Mouse (Mus musculus) lung, embryonic 16.5 days (tissue): Measurements from ENCODE around the gene Fam169b. TPM values are rescaled to one million over a fixed set of nuclear protein-coding genes. Genes with fewer than 3 reads are reported as not detected.
"Not testable (repeated sequence)": the region's sequence is repeated elsewhere in the genome, so short reads cannot be mapped to it uniquely, and the experiment has no call there.

ENCODE experiments used
- ATAC-seq: fragments of 200-750 bp; cut with Nextera tagmentation; 2 replicates; pipeline ENCODE4 v1.8.0; 2017; ENCODE audit warnings: low read depth, mild to moderate bottlenecking, moderate library complexity
- H3K27ac ChIP-seq: fragments of 300-500 bp; sonication (generic); 2 replicates; pipeline ENCODE4 v1.5.1; 2014; ENCODE audit warnings: mild to moderate bottlenecking, control low read depth, low read length
- H3K27me3 ChIP-seq: fragments of 300-500 bp; sonication (generic); 2 replicates; pipeline ENCODE4 v1.6.1; 2014; ENCODE audit warnings: low read depth, low read length, mixed read lengths; ENCODE audit not compliant: control insufficient read depth, insufficient read depth
- H3K36me3 ChIP-seq: fragments of 300-500 bp; sonication (generic); 2 replicates; pipeline ENCODE4 v1.6.1; 2014; ENCODE audit warnings: low read length; ENCODE audit not compliant: control insufficient read depth, insufficient read depth
- H3K4me1 ChIP-seq: fragments of 300-500 bp; sonication (generic); replicated peaks from 2 replicates; pipeline ENCODE4 v1.6.1; 2014; ENCODE audit warnings: low read length, mixed read lengths; ENCODE audit not compliant: control insufficient read depth, insufficient read depth
- H3K4me2 ChIP-seq: fragments of 300-500 bp; sonication (generic); 2 replicates; pipeline ENCODE4 v1.6.1; 2014; ENCODE audit warnings: low read depth, low read length, control low read depth
- H3K4me3 ChIP-seq: fragments of 300-500 bp; sonication (generic); 2 replicates; pipeline ENCODE4 v1.5.1; 2014; ENCODE audit warnings: mild to moderate bottlenecking, low read length, control low read depth
- H3K9ac ChIP-seq: fragments of 300-500 bp; sonication (generic); 2 replicates; pipeline ENCODE4 v1.6.1; 2014; ENCODE audit warnings: low read length, control low read depth
- H3K9me3 ChIP-seq: fragments of 300-500 bp; sonication (generic); 2 replicates; pipeline ENCODE4 v1.6.1; 2016; ENCODE audit warnings: low read length; ENCODE audit not compliant: control insufficient read depth
- WGBS: fragments of 180-500 bp; shearing (Covaris S2); extraction: QIAGEN DNeasy Blood & Tissue Kit; methylation state at CpG from one replicate; pipeline ENCODE4 v1.1.7; 2014; 5-methylcytosine and 5-hydroxymethylcytosine counted together
- polyA plus RNA-seq: library from polyadenylated mRNA; unstranded; fragments of >200 nt; fragmentation: Nextera tagmentation; extraction: Ambion mirVana; gene quantifications from 2 replicates; pipeline ENCODE4 v1.2.1, GENCODE M21; 2015

The Fam169b gene
- polyA plus RNA-seq, 1 experiment from 2014 or later: 1.8 TPM

- H3K4me1 ChIP-seq: peaks cover 9% of the 10 kb centered on the region; the same call in 1 of the 2 replicates
- H3K27me3 ChIP-seq: no peaks in the 10 kb centered on the region; the same call in 1 of the 2 replicates
- H3K9ac ChIP-seq: no peak overlapping the region
- H3K36me3 ChIP-seq: no peaks in the 10 kb centered on the region
- ATAC-seq: no peak
- H3K9me3 ChIP-seq: no peaks in the 10 kb centered on the region
- no peak overlapping the region for H3K27ac ChIP-seq
- no peak overlapping the region for H3K4me2 ChIP-seq
- WGBS: 85% methylated on average over 10 of the region's 10 CpGs
- no peak overlapping the region for H3K4me3 ChIP-seq
Observed at GRCm38 (mm10) chr7:68272607-68273006, 1.0 kb upstream of the Fam169b start.

- no peak overlapping the region for H3K4me3 ChIP-seq
- H3K36me3 ChIP-seq: no peaks in the 10 kb centered on the region
- H3K27me3 ChIP-seq: no peaks in the 10 kb centered on the region; the same call in 1 of the 2 replicates
- H3K9me3 ChIP-seq: no peaks in the 10 kb centered on the region
- no peak overlapping the region for H3K4me2 ChIP-seq
- no peak overlapping the region for H3K9ac ChIP-seq
- no peak overlapping the region for H3K27ac ChIP-seq
- 80% methylated on average over 2 of the region's 2 CpGs for WGBS
- ATAC-seq: no peak
- H3K4me1 ChIP-seq: peaks cover 9% of the 10 kb centered on the region; the same call in 1 of the 2 replicates
Observed at GRCm38 (mm10) chr7:68274218-68274617, 579 bp downstream of the Fam169b start.

GRCm38 (mm10) chr7:68274951-68275350, 1.3 kb downstream of the Fam169b start:
- Histone ChIP-seq H3K4me2 (no peak overlapping the region), H3K27me3 (no peaks in the 10 kb centered on the region; the same call in 1 of the 2 replicates), H3K27ac (no peak overlapping the region), H3K4me3 (no peak overlapping the region), H3K4me1 (peaks cover 9% of the 10 kb centered on the region; the same call in 1 of the 2 replicates), H3K9me3 (no peaks in the 10 kb centered on the region), H3K36me3 (no peaks in the 10 kb centered on the region), H3K9ac (no peak overlapping the region)
- ATAC-seq: no peak
- 53% methylated on average over 9 of the region's 9 CpGs for WGBS

DNA sequence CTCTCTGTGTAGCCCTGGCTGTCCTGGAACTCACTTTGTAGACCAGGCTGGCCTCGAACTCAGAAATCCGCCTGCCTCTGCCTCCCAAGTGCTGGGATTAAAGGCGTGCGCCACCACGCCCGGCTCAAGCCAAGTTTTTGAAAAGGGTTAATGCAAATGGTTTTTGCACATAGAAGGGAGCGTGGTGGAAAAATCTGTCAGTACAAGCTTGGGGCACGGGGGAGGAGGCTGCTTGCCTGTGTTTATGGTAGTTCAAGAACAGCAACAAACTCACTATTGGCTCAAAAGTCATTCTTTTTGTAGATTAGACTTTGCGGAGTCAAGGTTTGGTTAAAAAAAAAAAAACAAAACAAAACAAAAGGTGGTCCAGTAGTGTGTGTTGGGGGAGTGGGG, 1.8 kb downstream of the Fam169b start:
- H3K9ac ChIP-seq: peak overlapping the region; percentile 66
- peak overlapping the region; percentile 53 for H3K4me3 ChIP-seq
- not testable (repeated sequence) for H3K27ac ChIP-seq, H3K36me3 ChIP-seq, ATAC-seq, H3K4me1 ChIP-seq, H3K9me3 ChIP-seq, H3K27me3 ChIP-seq
- whole genome bisulfite sequencing: 50% methylated on average over 9 of the region's 9 CpGs
- peak overlapping the region; percentile 89 for H3K4me2 ChIP-seq

- peak overlapping the region; percentile 89 for H3K4me2 ChIP-seq
- H3K27me3 ChIP-seq: no peaks in the 10 kb centered on the region; the same call in 1 of the 2 replicates
- no peak overlapping the region for H3K27ac ChIP-seq
- 7% methylated on average over 35 of the region's 36 CpGs for WGBS
- no peaks in the 10 kb centered on the region for H3K36me3 ChIP-seq
- H3K4me1 ChIP-seq: peaks cover 9% of the 10 kb centered on the region; the same call in 1 of the 2 replicates
- H3K9me3 ChIP-seq: no peaks in the 10 kb centered on the region
- peak overlapping the region; percentile 53 for H3K4me3 ChIP-seq
- H3K9ac ChIP-seq: peak overlapping the region; percentile 66
- peak; percentile 48 for ATAC-seq
Observed at GRCm38 (mm10) chr7:68275838-68276731, 2.4 kb downstream of the Fam169b start.

DNA sequence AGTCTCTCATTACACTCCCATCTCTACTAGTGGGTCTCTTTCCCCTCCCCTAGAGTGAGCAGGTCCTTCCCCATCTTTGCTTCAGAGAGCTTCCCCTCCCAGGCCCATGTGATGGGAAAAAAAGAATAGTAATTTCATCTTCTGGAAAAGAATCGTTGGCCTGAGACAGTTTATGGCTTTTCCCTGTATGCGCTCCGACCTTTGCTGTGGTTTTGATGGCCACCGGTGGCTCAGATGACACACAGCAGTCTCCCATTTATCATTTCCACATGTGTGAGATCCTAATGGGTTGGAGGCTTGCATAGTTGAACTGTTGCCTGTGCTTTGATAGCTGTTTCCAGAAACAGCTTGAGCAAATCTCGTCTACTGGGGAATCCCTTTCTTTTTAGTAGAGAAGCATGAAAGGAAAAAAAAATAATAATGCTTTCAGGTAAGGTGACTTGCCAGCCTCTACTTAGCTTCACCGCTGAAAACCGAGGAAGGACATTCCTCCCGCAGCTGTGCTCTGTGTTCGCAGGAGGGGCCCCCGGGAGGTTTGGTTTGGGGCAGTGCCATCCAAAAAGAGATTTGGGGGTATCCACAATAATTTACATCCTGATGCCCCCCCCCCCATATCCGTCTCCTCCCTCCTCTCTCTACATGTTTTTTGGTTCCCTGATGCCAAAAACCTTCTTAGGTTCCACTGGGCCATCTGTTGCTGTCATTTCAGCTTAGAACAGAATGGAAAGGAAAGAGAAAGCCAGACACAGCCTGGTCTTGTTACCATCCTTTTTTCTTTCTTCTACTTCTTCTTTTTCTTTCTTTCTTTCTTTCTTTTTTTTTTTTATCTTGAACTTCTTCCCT, 3.6 kb downstream of the Fam169b start:
- H3K36me3 ChIP-seq: no peaks in the 10 kb centered on the region
- WGBS: 39% methylated on average over 11 of the region's 11 CpGs
- H3K4me2 ChIP-seq: no peak overlapping the region
- peaks cover 9% of the 10 kb centered on the region; the same call in 1 of the 2 replicates for H3K4me1 ChIP-seq
- no peaks in the 10 kb centered on the region; the same call in 1 of the 2 replicates for H3K27me3 ChIP-seq
- H3K9me3 ChIP-seq: no peaks in the 10 kb centered on the region
- no peak overlapping the region for H3K9ac ChIP-seq
- no peak for ATAC-seq
- no peak overlapping the region for H3K27ac ChIP-seq
- no peak overlapping the region for H3K4me3 ChIP-seq

DNA sequence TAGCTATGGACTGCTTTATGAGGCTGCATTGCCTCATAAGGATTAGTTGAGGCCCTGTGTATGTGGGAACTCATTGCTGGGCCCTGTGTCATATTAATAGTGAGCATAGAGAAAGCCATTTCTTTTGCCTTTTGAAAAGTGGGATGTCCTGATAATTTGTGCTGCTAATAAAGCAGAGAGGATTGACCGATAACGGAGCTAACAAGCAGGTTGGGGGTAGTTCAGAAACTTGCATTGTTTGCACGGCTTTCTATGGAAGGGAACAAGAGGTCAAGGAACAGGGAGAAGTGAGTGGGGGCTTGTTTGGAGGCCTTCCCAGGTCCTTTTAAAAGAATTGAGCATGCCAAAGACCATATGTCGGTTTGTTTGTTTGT, 4.2 kb downstream of the Fam169b start:
- H3K9ac ChIP-seq: no peak overlapping the region
- ATAC-seq: no peak
- H3K4me1 ChIP-seq: peaks cover 9% of the 10 kb centered on the region; the same call in 1 of the 2 replicates
- H3K27ac ChIP-seq: no peak overlapping the region
- H3K9me3 ChIP-seq: no peaks in the 10 kb centered on the region
- no peak overlapping the region for H3K4me3 ChIP-seq
- no peak overlapping the region for H3K4me2 ChIP-seq
- no peaks in the 10 kb centered on the region; the same call in 1 of the 2 replicates for H3K27me3 ChIP-seq
- H3K36me3 ChIP-seq: no peaks in the 10 kb centered on the region
- WGBS: 62% methylated on average over 4 of the region's 4 CpGs

GRCm38 (mm10) chr7:68278385-68278784, 4.7 kb downstream of the Fam169b start:
- Histone ChIP-seq H3K36me3 (no peaks in the 10 kb centered on the region), H3K4me1 (peaks cover 9% of the 10 kb centered on the region; the same call in 1 of the 2 replicates), H3K27ac (no peak overlapping the region), H3K4me3 (no peak overlapping the region), H3K9ac (no peak overlapping the region), H3K27me3 (no peaks in the 10 kb centered on the region; the same call in 1 of the 2 replicates), H3K4me2 (no peak overlapping the region), H3K9me3 (no peaks in the 10 kb centered on the region)
- no peak for ATAC-seq
- 87% methylated on average over 6 of the region's 6 CpGs for WGBS

GRCm38 (mm10) chr7:68278908-68279307, 5.3 kb downstream of the Fam169b start:
- no peak overlapping the region for H3K27ac ChIP-seq
- no peaks in the 10 kb centered on the region for H3K36me3 ChIP-seq
- no peak overlapping the region for H3K4me3 ChIP-seq
- ATAC-seq: peak; percentile 45
- no peak overlapping the region for H3K4me2 ChIP-seq
- H3K9ac ChIP-seq: no peak overlapping the region
- 54% methylated on average over 6 of the region's 6 CpGs for WGBS
- H3K9me3 ChIP-seq: no peaks in the 10 kb centered on the region
- peaks cover 9% of the 10 kb centered on the region; the same call in 1 of the 2 replicates for H3K4me1 ChIP-seq
- H3K27me3 ChIP-seq: no peaks in the 10 kb centered on the region; the same call in 1 of the 2 replicates
